Mouse (Mus musculus): ENCODE measurements around the gene Elovl3.
"Not testable (repeated sequence)": the region's sequence is repeated elsewhere in the genome, so short reads cannot be mapped to it uniquely, and the experiment has no call there.

Gene Elovl3

GRCm38 (mm10) chr19:46135789-46136638, 4.3 kb downstream of the Elovl3 start:
- DNase-seq (ENCODE audit: low read depth): no peak

- peak; percentile 83 for DNase-seq (ENCODE audit: low read depth)
Observed at GRCm38 (mm10) chr19:46136639-46137580, 5.2 kb downstream of the Elovl3 start.

GRCm38 (mm10) chr19:46140324-46140723, 8.6 kb downstream of the Elovl3 start:
- no peak for DNase-seq (ENCODE audit: low read depth)

DNA sequence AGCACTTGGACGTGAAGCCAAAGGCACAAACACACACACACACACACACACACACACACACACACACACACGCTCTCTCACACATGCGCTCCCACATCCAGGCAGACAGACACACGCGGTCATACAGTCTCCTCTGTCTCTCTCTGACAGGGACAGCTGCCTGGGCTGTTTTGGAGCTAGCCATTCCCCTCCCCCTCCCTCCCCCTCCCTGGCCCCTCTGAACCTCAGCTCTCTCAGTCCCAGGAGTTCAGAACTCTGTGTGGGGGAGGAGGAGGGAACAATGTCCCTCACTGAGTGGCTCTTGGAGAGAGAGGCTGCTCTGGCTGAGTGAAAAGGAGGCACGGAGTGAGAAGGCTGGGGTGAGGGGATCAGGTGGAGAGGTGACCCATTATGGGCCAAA, 9.4 kb downstream of the Elovl3 start:
- no peak for DNase-seq (ENCODE audit: low read depth)

DNA sequence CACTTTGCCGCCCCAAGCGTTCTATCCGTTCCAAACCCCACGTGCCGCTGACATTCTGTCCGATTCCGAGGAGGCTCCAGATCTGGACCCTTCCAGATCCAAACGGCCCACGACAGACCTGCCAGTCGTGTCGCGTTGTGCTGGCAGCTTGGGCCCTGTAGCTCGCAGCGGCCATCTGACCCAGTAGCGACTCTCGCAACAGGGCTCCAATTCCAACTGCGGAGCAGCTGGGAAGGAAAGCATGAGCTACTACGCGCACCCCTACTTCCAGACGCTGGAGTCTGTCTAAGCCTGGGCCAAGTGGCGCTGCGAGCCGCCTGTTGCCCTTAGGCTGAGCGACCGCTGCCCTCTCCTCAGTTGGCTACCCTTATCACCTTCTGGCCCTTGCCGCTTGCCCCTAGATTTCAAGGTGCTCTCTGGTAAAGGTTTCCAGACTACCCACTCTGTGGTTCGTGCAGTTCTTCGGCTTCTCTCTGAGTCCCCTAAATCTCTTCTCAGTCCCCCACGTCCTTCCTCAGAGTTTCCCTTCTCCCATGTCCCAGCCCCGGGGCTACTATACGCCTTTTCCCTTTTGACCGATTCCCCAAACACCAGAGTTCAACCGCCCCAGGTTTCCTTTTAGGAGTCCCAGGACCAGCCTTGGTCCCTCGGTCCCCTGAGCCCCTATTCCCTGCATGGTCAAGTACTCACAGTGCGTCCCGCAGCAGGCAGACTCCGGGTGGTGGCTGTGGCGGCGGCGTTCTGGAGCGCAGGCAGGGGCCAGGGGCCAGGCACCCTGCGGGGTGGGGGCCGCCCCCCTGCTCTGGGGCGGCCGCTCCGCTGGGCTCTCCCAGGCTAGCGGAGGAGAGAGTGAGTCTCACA, 16.0 kb downstream of the Elovl3 start, which contains the start of gene Pitx3:
Gene Pitx3 (minus strand): TSS at position 816 of the 861 bp plus-strand sequence.
- DNase-seq (ENCODE audit: low read depth): no peak

DNA sequence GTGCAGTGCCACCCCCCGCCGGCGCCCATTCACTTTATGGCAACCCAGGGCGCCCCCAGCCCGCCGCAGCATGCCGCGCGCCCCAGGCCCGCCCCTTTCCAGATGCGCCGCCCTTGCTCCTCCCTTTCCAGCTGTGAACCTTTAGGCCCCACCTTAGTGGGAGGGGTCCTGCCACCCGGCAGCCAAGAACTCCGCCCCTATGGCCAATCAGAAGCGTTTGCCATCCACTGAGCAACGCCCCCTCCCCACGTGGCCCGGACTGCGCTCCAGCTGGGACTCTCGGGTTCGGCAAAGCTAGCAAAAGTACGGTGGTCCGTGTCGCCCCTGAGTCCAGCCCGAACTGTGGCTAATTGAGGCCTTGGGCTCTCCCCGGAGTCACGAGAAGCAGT, 16.7 kb downstream of the Elovl3 start:
- peak; percentile 85 for DNase-seq (ENCODE audit: low read depth)

- DNase-seq (ENCODE audit: low read depth): no peak
Observed at GRCm38 (mm10) chr19:46149091-46149490, 17.4 kb downstream of the Elovl3 start.

DNA sequence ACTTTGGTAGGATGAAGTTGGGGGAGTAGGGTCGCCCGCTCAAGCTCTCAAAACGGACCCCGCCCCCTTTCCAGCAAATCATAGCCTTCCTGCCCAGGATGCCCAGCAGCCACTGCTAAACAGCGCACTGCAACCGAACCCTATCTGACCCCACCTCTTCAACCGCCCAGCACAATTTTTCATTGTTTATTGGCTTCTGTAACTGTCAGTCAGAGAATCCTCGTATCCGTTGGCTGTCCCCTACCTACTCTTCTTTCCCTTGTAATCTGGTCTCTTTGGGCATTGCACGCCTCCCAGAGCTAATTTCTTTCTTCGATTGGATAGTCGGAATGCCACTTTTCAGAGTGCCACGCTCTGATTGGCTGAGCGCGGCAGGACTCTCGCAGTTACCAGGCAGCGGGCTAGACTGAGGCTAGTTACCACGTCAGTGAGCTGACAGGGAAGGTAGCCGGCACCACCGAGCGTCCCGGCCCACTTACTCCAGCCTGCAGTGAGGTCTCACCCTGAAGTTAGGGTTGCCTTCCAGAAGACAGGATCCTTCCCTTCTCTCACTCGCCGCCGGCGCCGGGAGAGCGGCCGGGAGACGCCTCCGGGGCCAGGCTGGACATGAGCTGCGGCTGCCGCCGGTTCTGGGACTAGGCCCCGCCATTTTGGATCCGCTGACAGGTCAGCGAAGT, 20.6 kb downstream of the Elovl3 start, which contains the start of gene Gbf1:
Gene Gbf1 (plus strand): TSS at position 383 of the 677 bp plus-strand sequence.
- DNase-seq (ENCODE audit: low read depth): peak; percentile 94

- DNase-seq (ENCODE audit: low read depth): no peak
Observed at GRCm38 (mm10) chr19:46165950-46166349, 34.3 kb downstream of the Elovl3 start.

- not testable (repeated sequence) for DNase-seq (ENCODE audit: low read depth)
Observed at GRCm38 (mm10) chr19:46167169-46167568, 35.5 kb downstream of the Elovl3 start.

- no peak for DNase-seq (ENCODE audit: low read depth)
Observed at GRCm38 (mm10) chr19:46169396-46169795, 37.7 kb downstream of the Elovl3 start.

GRCm38 (mm10) chr19:46169913-46170312, 38.2 kb downstream of the Elovl3 start:
- no peak for DNase-seq (ENCODE audit: low read depth)

- no peak for DNase-seq (ENCODE audit: low read depth)
Observed at GRCm38 (mm10) chr19:46172541-46172940, 40.8 kb downstream of the Elovl3 start.

DNA sequence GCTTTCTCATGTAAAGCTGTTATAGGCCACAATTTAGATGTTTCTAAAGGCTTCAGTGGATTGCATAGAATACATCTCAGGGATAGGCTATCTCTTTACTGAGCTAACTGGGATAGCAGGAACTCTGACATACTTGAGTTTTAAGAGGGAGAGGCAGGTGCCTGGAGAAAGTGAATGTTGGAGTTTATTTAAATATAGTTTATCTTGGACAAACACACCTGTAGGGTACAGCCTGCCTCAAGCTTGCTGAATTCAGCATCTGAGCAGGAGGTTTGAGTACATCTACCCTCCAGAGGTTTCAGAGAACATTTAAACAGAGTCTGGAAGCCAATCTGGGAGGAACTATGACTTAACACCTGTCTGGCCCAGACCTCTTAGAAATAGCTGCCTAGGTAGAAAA, 43.5 kb downstream of the Elovl3 start:
- DNase-seq (ENCODE audit: low read depth): no peak

- no peak for DNase-seq (ENCODE audit: low read depth)
Observed at GRCm38 (mm10) chr19:46177046-46177445, 45.3 kb downstream of the Elovl3 start.

- DNase-seq (ENCODE audit: low read depth): no peak
Observed at GRCm38 (mm10) chr19:46180274-46180673, 48.6 kb downstream of the Elovl3 start.

DNA sequence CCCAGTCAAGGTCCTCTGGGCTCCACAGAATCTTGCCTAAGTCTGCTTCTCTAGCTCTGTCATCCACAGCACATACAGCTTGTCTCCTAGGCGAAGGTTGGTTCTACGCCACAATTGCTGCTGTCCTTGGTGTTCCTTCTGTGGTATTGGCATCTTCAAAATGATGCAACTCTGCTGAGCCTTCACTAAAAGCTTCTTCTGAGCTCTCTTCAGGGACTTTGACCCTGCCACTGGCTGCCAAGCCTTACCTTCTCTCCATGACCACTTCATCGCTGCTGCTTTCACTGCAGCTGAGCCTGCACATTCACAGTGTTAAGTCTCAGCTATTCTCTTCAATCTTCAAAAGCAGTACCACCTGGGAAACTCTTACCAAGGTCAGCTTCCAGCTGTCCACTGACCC, 50.5 kb downstream of the Elovl3 start:
- no peak for DNase-seq (ENCODE audit: low read depth)
